Mouse (Mus musculus) cortical plate, adult 2 months (tissue): ENCODE results near the gene Cpsf2.

Experiments
- CTCF ChIP-seq: fragments of 200-500 bp; IDR thresholded peaks from 2 replicates; pipeline ENCODE4 v1.5.1; 2011; ENCODE audit warnings: mild to moderate bottlenecking, control low read depth, low read length; ENCODE audit not compliant: insufficient read depth; ENCODE audit errors: extremely low read depth
- POLR2A ChIP-seq: fragments of 200-500 bp; IDR thresholded peaks from 2 replicates; pipeline ENCODE4 v1.6.1; 2011; ENCODE audit warnings: mild to moderate bottlenecking, low read length, control low read depth; ENCODE audit not compliant: insufficient read depth; ENCODE audit errors: extremely low read depth

- TF ChIP-seq POLR2A (no peak), CTCF (0 out of 2 replicates have a peak, but pooled peaks have one; percentile 11)
These were observed 38.2 kb upstream of the Cpsf2 start for GRCm38 (mm10) chr12:101937572-101937971.
